In the genomic region with DNA sequence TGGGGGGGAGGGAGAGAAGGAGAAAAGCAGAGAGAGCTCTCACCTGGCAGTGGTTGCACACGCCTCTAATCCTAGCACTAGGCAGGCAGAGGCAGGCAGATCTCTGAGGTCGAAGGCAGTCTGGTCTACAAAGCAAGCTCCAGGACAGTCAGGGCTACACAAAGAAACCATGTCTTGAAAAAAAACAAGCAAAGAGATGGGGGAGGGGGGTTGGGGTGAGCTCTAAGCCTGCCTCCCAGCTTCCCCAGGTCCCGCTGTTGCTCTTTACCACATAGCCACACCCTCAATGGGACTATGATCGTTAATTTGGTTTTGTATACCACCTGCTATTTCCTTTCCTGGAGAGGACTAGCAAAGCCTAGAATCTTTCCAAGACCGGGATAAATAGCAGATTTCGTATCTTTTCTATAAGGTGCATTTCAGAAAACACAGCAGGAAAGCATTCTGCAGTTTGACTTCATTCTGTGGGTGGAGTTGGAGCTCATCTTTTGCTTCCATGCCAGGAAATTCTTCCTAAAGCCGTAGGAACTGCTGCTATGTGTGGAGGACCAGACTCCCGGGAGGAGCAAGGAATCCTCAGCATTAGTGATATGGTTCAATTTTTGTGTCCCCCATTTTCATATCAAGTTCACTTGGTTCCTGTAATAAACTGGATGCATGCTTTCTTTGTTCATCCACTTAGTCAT, we compare ENCODE assay signal across 25 mouse cellular contexts. TPM values are rescaled to one million over a fixed set of nuclear protein-coding genes. Genes with fewer than 3 reads are reported as not detected.
DNase-seq lines count a peak whose midpoint lies in the region; ATAC-seq and TF ChIP-seq lines count a peak whose summit lies in the region.
"Had no signal": no experiment of that assay in that cellular context is flagged by ENCODE, and none has a peak within 500 bp of the region (broad histone marks: within the 10 kb centered on the region; RNA-seq: fewer than 3 reads in every experiment).

No protein-coding gene starts in this region.

- TF ChIP-seq POLR2A in limb, embryonic 14.5 days (IDR thresholded peaks at IDR 0.05; ENCODE audit: borderline replicate concordance, extremely low read depth, insufficient read depth, insufficient read length): no peak

- DNase-seq in limb, embryonic 14.5 days (ENCODE audit: low spot score): peak; percentile 49
- no peak for DNase-seq in limb, embryonic 10.5 days (ENCODE audit: low spot score)
- peak; percentile 77 for DNase-seq in ES-CJ7 (ENCODE audit: low read depth, low spot score)
- DNase-seq in R1 (ENCODE audit: low read depth, low spot score): peak; percentile 83
- DNase-seq in telencephalon, adult 2 months (ENCODE audit: low read depth, low spot score): peak; percentile 65
- no peak for DNase-seq in lung, postnatal 10 days
- no peak for DNase-seq in testis, postnatal 10 days (ENCODE audit: low spot score)
- DNase-seq: adrenal gland, postnatal 10 days; adrenal gland, postnatal 36 days; cerebellum, adult 11 months; cerebellum, adult 2 months; cerebellum, adult 9-11 months; cerebellum, postnatal 25 days; gastrocnemius, postnatal 25 days; heart, postnatal 36 days had no signal

- no peak for ATAC-seq in limb, embryonic 14.5 days (ENCODE audit: low FRiP score, low read depth)
- ATAC-seq: CD4-positive, CD25-positive, alpha-beta regulatory T cell, adult 4 months; forebrain, embryonic 15.5 days; hindbrain, embryonic 16.5 days; intestine, embryonic 15.5 days had no signal

- 0 out of 2 replicates have a peak, but pooled peaks cover 4% of the 10 kb centered on the region for H3K9me3 ChIP-seq in limb, embryonic 14.5 days (ENCODE audit: control insufficient read depth, low read length)
- H3K9me3 ChIP-seq in limb, embryonic 10.5 days (replicated peaks): no peaks in the 10 kb centered on the region
- H3K9me3 ChIP-seq: embryonic facial prominence, embryonic 12.5 days; embryonic facial prominence, embryonic 15.5 days; forebrain, embryonic 15.5 days; heart, embryonic 12.5 days; heart, embryonic 15.5 days; hindbrain, embryonic 13.5 days; intestine, embryonic 15.5 days had no signal

- no peak overlapping the region for H3K4me3 ChIP-seq in limb, embryonic 14.5 days (replicated peaks; ENCODE audit: low read length)
- no peak overlapping the region for H3K4me3 ChIP-seq in limb, embryonic 10.5 days
- H3K4me3 ChIP-seq: embryonic facial prominence, embryonic 12.5 days; forebrain, embryonic 15.5 days; hindbrain, embryonic 10.5 days; hindbrain, embryonic 13.5 days; intestine, embryonic 15.5 days had no signal

- H3K4me2 ChIP-seq in limb, embryonic 14.5 days (replicated peaks; ENCODE audit: low read depth, low read length, severe bottlenecking): no peak overlapping the region
- H3K4me2 ChIP-seq: forebrain, embryonic 15.5 days; hindbrain, embryonic 13.5 days had no signal

- H3K4me1 ChIP-seq in limb, embryonic 14.5 days (ENCODE audit: control insufficient read depth, insufficient read depth, low read length): peaks cover 19% of the 10 kb centered on the region
- H3K4me1 ChIP-seq in limb, embryonic 10.5 days: peaks cover 28% of the 10 kb centered on the region
- H3K4me1 ChIP-seq: hindbrain, embryonic 13.5 days had no signal

- no peaks in the 10 kb centered on the region for H3K36me3 ChIP-seq in limb, embryonic 14.5 days (ENCODE audit: control insufficient read depth, insufficient read depth, low read length)
- H3K36me3 ChIP-seq in limb, embryonic 10.5 days: no peaks in the 10 kb centered on the region
- H3K36me3 ChIP-seq: embryonic facial prominence, embryonic 12.5 days; embryonic facial prominence, embryonic 15.5 days; forebrain, embryonic 15.5 days; heart, embryonic 12.5 days; heart, embryonic 15.5 days; hindbrain, embryonic 10.5 days; hindbrain, embryonic 13.5 days; intestine, embryonic 15.5 days had no signal

- no peak overlapping the region for H3K27ac ChIP-seq in limb, embryonic 14.5 days (replicated peaks; ENCODE audit: low read depth, low read length)
- H3K27ac ChIP-seq in limb, embryonic 10.5 days: no peak overlapping the region
- H3K27ac ChIP-seq: embryonic facial prominence, embryonic 12.5 days; embryonic facial prominence, embryonic 15.5 days; forebrain, embryonic 15.5 days; heart, embryonic 15.5 days; hindbrain, embryonic 10.5 days; hindbrain, embryonic 13.5 days; intestine, embryonic 15.5 days had no signal

- 76% methylated on average over 8 of the region's 8 CpGs for WGBS in limb, embryonic 14.5 days
- 92% methylated on average over 8 of the region's 8 CpGs for WGBS in limb, embryonic 10.5 days

- H3K27me3 ChIP-seq in limb, embryonic 14.5 days (ENCODE audit: control insufficient read depth, insufficient read depth, low read length): no peaks in the 10 kb centered on the region
- H3K27me3 ChIP-seq in limb, embryonic 10.5 days (ENCODE audit: low read depth, poor library complexity, severe bottlenecking): peaks cover 17% of the 10 kb centered on the region
- H3K27me3 ChIP-seq: embryonic facial prominence, embryonic 15.5 days; forebrain, embryonic 15.5 days; heart, embryonic 15.5 days; hindbrain, embryonic 13.5 days; intestine, embryonic 15.5 days had no signal

- no peak overlapping the region for H3K9ac ChIP-seq in limb, embryonic 14.5 days (ENCODE audit: low read depth, low read length, severe bottlenecking)
- H3K9ac ChIP-seq: embryonic facial prominence, embryonic 12.5 days; embryonic facial prominence, embryonic 15.5 days; forebrain, embryonic 15.5 days; heart, embryonic 12.5 days; heart, embryonic 15.5 days; hindbrain, embryonic 13.5 days; intestine, embryonic 15.5 days had no signal

RNA-seq across cellular contexts. Expression of gene Rgma, which starts 52.7 kb away (rescaled TPM):
- 49.1 and 64.3 TPM in 2 replicates for polyA plus RNA-seq in limb, embryonic 14.5 days (2012; rRNA removed)
- 23.5 and 30.9 TPM in 2 replicates for polyA plus RNA-seq in limb, embryonic 14.5 days (2014; fragmentation: Nextera tagmentation; extraction: Ambion mirVana)
- 20.1 and 26.8 TPM in 2 replicates for polyA plus RNA-seq in limb, embryonic 10.5 days (2016; fragmentation: Nextera tagmentation; extraction: Ambion mirVana)
- polyA plus RNA-seq: CD4-positive, CD25-positive, alpha-beta regulatory T cell, adult 4 months had no signal

Comparison
In these comparisons a context has a peak if more than half of its experiments do, and no peak if none do; other contexts are left out.
1. DNase-seq: peak in limb, embryonic 14.5 days (single experiment), ES-CJ7 (single experiment), R1 (single experiment) and telencephalon, adult 2 months (single experiment); none in limb, embryonic 10.5 days (single experiment), lung, postnatal 10 days (single experiment) and testis, postnatal 10 days (single experiment).